Mouse (Mus musculus) kidney, embryonic 16.5 days (tissue): ENCODE measurements at regions not wholly inside any gene's neighbourhood (a gene's known extent, or its start where the extent isn't known, plus 50 kb on each side); places are given as distances from the start of the nearest gene placed in this dataset.
A peak's percentile ranks its signal among the peaks of the same experiment; 100 is the strongest.

ENCODE experiments used
- ATAC-seq: fragments of 200-750 bp; cut with Nextera tagmentation; 2 replicates; pipeline ENCODE4 v1.8.0; 2017; ENCODE audit warnings: moderate TSS enrichment; ENCODE audit not compliant: low FRiP score, low TSS enrichment
- H3K27ac ChIP-seq: fragments of 300-500 bp; sonication (generic); 2 replicates; pipeline ENCODE4 v1.5.1; 2014; ENCODE audit warnings: low read length
- H3K27me3 ChIP-seq: fragments of 300-500 bp; sonication (generic); 2 replicates; pipeline ENCODE4 v1.6.1; 2014; ENCODE audit warnings: low read length, control low read depth, mixed read lengths; ENCODE audit not compliant: insufficient read depth
- H3K36me3 ChIP-seq: fragments of 300-500 bp; sonication (generic); 2 replicates; pipeline ENCODE4 v1.6.1; 2014; ENCODE audit warnings: low read length, control low read depth, mixed read lengths; ENCODE audit not compliant: insufficient read depth
- H3K4me1 ChIP-seq: fragments of 300-500 bp; sonication (generic); 2 replicates; pipeline ENCODE4 v1.6.1; 2014; ENCODE audit warnings: low read length, control low read depth, mixed read lengths; ENCODE audit not compliant: insufficient read depth
- H3K4me2 ChIP-seq: fragments of 300-500 bp; sonication (generic); replicated peaks from 2 replicates; pipeline ENCODE4 v1.6.1; 2014; ENCODE audit warnings: low read depth, low read length
- H3K4me3 ChIP-seq: fragments of 300-500 bp; sonication (generic); 2 replicates; pipeline ENCODE4 v1.5.1; 2014; ENCODE audit warnings: mild to moderate bottlenecking, low read length
- H3K9ac ChIP-seq: fragments of 300-500 bp; sonication (generic); replicated peaks from 2 replicates; pipeline ENCODE4 v1.6.1; 2014; ENCODE audit warnings: low read length
- H3K9me3 ChIP-seq: fragments of 300-500 bp; sonication (generic); 2 replicates; pipeline ENCODE4 v1.6.1; 2016; ENCODE audit warnings: low read length, control low read depth
- WGBS: fragments of 180-500 bp; shearing (Covaris S2); extraction: QIAGEN DNeasy Blood & Tissue Kit; methylation state at CpG from one replicate; pipeline ENCODE4 v1.1.7; 2014; 5-methylcytosine and 5-hydroxymethylcytosine counted together

DNA sequence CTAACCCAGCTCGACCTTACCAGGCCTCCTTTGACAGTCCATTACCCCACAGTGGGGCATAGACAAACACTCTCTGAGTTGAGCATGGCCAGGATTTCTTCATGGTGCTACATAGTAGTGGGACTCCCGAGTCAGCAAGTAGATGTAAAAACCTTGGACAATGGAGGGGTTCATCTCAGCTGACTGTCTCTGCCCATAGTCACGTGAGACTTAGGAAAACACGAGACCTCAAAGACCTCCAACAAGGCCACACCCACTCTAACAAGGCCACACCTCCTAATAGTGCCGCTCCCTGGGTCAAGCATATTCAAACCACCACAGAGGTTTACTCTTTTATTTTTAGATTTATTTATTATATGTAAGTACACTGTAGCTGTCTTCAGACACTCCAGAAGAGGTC is 52.5 kb upstream of the Cldn24 start:
- Histone ChIP-seq H3K4me3 (no peak overlapping the region), H3K4me1 (peaks cover 14% of the 10 kb centered on the region)
- WGBS = 87% methylated on average over 5 of the region's 5 CpGs

GRCm38 (mm10) chr8:47768751-47769150 is 53.2 kb upstream of the Cldn24 start:
- Histone ChIP-seq H3K27ac (no peak overlapping the region), H3K9ac (no peak overlapping the region), H3K4me3 (no peak overlapping the region), H3K36me3 (no peaks in the 10 kb centered on the region), H3K9me3 (no peaks in the 10 kb centered on the region), H3K27me3 (no peaks in the 10 kb centered on the region), H3K4me1 (peaks cover 21% of the 10 kb centered on the region), H3K4me2 (no peak overlapping the region)
- 83% methylated on average over 8 of the region's 8 CpGs for WGBS
- no peak for ATAC-seq

More for the DNA sequence above, 52.5 kb upstream of the Cldn24 start:
- Histone ChIP-seq H3K9me3 (no peaks in the 10 kb centered on the region), H3K27ac (no peak overlapping the region), H3K36me3 (no peaks in the 10 kb centered on the region), H3K9ac (no peak overlapping the region), H3K4me2 (no peak overlapping the region), H3K27me3 (no peaks in the 10 kb centered on the region)
- ATAC-seq = no peak

DNA sequence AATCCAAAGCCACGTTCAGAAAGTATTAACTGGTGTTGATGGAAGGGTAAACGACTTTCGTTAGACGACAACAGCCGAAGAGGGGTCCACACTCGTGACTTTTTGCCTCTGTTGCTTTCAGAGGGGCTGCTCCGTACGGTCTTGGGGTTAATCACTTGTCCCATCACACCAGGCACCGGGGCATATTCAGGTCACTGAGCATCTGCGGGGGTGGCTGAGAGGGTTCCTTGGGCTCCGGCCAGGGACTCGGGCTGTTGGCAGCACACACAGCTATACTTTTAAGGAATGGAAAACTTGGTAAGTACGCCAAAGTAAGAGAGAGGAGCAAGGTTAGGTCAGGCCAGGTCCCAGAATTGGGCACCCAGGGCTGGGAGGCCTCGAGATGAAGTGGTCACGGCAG is 50.7 kb upstream of the Cdkn2aip start:
- Histone ChIP-seq H3K4me3 (peak overlapping the region; percentile 21), H3K9ac (peak overlapping the region; percentile 26; the same call in 1 of the 2 replicates), H3K27ac (peak overlapping the region; percentile 68; the same call in 1 of the 2 replicates), H3K36me3 (no peaks in the 10 kb centered on the region), H3K9me3 (no peaks in the 10 kb centered on the region), H3K27me3 (no peaks in the 10 kb centered on the region), H3K4me2 (peak overlapping the region; percentile 51), H3K4me1 (peaks cover 31% of the 10 kb centered on the region)
- WGBS = 22% methylated on average over 15 of the region's 15 CpGs
- peak; percentile 37; the same call in 1 of the 2 replicates for ATAC-seq

- H3K4me1 ChIP-seq = peaks cover 31% of the 10 kb centered on the region
- H3K27me3 ChIP-seq = no peaks in the 10 kb centered on the region
- 13% methylated on average over 11 of the region's 11 CpGs for WGBS
- peak; percentile 70 for ATAC-seq
- H3K9ac ChIP-seq = no peak overlapping the region
- peak overlapping the region; percentile 21 for H3K4me3 ChIP-seq
- H3K9me3 ChIP-seq = no peaks in the 10 kb centered on the region
- no peaks in the 10 kb centered on the region for H3K36me3 ChIP-seq
- peak overlapping the region; percentile 51 for H3K4me2 ChIP-seq
- H3K27ac ChIP-seq = peak overlapping the region; percentile 68; the same call in 1 of the 2 replicates
These were observed 50.3 kb upstream of the Cdkn2aip start for GRCm38 (mm10) chr8:47764068-47764467.
